Mouse (Mus musculus): ENCODE results near the gene Syt17. TPM values are rescaled to one million over a fixed set of nuclear protein-coding genes. Genes with fewer than 3 reads are reported as not detected.

Gene Syt17
- total RNA-seq, 2 experiments from 2014 or later = 0.27 to 0.38 TPM

Other genes with a start within 250 kb of the Syt17 start
- gene Smg1, start 204.6 kb downstream of the Syt17 start, total RNA-seq (2021) = 10 to 100 TPM; 22.7 to 24.1 TPM
- gene Itpripl2, start 43.8 kb upstream of the Syt17 start, total RNA-seq (2021) = 1 to 10 TPM; 8.0 to 8.8 TPM
- gene Coq7, start 85.1 kb upstream of the Syt17 start, total RNA-seq (2021) = 10 to 100 TPM; 51.9 to 53.5 TPM
- 1 to 10 TPM; 7.3 to 7.9 TPM for gene Tmc7, start 136.5 kb upstream of the Syt17 start, total RNA-seq (2021)
- under 1 TPM in 1 of 2 experiments, not detected in 1; 0.08 TPM for gene Tmc5, start 149.1 kb upstream of the Syt17 start, total RNA-seq (2021)